Mouse (Mus musculus) cerebellum, adult 2 months (tissue): ENCODE data around the gene Nup205.

Experiments
- CTCF ChIP-seq: fragments of 200-500 bp; IDR thresholded peaks from 2 replicates; pipeline ENCODE4 v1.5.1; 2011; ENCODE audit warnings: low read depth, mild to moderate bottlenecking, control low read depth, low read length, moderate library complexity, borderline replicate concordance; ENCODE audit not compliant: insufficient read depth
- POLR2A ChIP-seq: fragments of 200-500 bp; IDR thresholded peaks from 2 replicates; pipeline ENCODE4 v1.6.1; 2011; ENCODE audit warnings: low read length, control low read depth, borderline replicate concordance; ENCODE audit not compliant: insufficient read depth

GRCm38 (mm10) chr6:35173181-35173580 lies 4.0 kb upstream of the Nup205 start:
- TF ChIP-seq CTCF (no peak), POLR2A (no peak)
